Mouse (Mus musculus) small intestine, adult 10 weeks (tissue): ENCODE results near the gene Tgm1. TPM values are rescaled to one million over a fixed set of nuclear protein-coding genes. Genes with fewer than 3 reads are reported as not detected.

Experiments used
- polyA plus RNA-seq: library from polyadenylated mRNA; stranded (reverse); fragments of 350-450 nt; fragmentation: Illumina TruSeq; extraction: RNeasy Lipid Tissue Mini Kit (QIAGEN cat#74804); gene quantifications from one replicate; pipeline ENCODE4 v1.2.3, GENCODE M21; 2014; ENCODE audit warnings: low replicate concordance

Gene Tgm1
- polyA plus RNA-seq, result not detected

DNA sequence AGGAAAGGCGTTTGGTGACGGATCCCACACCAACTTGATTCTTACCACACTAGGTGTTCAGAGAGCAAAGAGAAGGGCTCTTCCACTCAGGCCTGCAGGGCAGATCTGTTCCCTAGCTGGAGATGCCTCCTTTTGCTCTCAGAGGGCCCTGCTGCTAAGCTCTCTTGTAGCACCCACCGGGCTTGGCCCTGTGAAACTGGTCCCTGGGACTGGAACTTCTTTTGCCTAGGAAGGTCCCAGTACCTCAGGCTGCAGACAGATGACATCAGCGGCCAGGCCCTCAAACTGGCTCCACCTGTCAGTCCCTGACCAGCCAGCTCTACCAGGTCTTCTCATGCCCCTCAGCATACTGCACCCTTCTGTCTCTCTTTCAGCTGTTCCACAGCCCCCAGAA lies at the start of gene Tgm1:
Gene Tgm1, minus strand, starts transcription at position 198 of the 394 bp plus-strand sequence.

DNA sequence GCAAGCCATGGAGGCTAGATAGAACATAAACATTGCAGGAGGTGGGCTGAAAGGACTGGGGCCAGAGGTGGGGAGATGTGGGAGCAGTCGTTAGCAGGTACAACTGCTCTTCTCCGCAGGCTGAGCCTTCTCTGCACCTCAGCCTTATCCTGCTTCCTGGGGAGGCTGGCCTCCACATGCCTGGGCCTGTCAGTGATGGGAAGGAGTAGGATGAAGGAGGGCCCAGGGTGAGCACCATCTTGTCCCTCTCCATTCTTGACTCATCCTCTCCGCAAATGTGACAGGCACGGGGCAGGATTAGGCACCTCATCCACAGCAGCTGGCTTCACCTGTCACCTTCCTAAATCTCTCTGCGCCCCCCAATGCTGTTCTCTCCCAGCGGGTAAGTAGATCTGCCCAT lies 47.4 kb upstream of the Tgm1 start, which contains the start of gene Ltb4r2:
Gene Ltb4r2, plus strand, starts transcription at position 266 of the 400 bp plus-strand sequence.

DNA sequence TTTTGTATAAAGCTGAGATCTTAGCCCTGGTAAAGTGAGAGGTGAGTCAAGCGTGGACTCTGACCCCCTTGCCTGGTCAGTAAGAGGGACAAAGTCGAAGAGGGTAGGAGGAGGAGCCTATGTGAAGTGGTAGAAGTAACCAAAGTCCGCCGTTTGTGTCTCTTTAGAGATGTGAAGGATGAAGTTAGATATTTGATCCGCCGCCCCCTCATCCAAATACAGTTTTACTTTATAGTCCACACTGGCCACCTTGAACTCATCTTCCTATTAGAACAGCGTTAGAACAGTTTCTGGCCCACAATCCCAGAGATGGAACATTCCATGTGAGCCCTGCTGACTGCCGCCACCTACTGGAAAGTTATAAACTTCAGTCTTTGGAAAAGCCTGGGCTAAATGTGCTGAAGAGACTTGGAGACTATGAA lies 44.6 kb upstream of the Tgm1 start, which contains the start of gene Cideb:
Gene Cideb, minus strand, starts transcription at position 96 of the 422 bp plus-strand sequence.

DNA sequence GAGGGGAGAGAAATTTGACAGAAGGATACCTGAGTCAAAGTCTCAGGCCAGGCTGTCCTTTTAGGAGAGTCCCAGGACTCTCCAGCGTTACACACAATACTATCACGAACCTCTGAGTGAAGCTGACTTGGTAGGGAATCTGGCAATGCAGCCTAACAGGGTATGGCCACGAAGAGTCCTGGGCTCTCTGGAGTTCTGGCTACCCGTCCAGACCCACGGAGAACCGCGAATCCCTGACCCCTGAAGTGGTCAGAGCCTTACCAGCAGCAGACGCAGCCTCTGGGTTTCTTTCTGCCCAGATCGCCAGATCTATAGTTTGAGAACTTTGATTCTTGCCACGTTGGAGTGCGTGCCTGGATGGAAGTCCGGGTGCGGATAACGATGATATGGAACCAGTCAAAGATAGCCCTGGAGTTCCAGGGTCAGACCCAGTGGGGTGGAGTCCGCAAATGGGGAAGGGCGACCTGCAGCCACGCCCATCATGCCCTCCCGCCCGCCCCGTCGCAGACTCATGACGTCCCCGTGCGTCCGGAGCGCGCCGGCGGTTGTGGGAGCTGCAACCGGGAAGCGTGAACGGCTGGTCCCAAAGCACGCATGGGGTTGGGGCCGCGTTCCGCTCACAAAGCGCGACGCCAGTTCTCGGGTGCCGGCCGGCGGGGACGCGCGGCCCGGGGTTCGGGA lies 31.6 kb upstream of the Tgm1 start, which contains the start of the genes Dhrs1 and Nop9:
Gene Dhrs1, minus strand, starts transcription at position 511 of the 681 bp plus-strand sequence.
Gene Nop9, plus strand, starts transcription at position 514 of the 681 bp plus-strand sequence.

DNA sequence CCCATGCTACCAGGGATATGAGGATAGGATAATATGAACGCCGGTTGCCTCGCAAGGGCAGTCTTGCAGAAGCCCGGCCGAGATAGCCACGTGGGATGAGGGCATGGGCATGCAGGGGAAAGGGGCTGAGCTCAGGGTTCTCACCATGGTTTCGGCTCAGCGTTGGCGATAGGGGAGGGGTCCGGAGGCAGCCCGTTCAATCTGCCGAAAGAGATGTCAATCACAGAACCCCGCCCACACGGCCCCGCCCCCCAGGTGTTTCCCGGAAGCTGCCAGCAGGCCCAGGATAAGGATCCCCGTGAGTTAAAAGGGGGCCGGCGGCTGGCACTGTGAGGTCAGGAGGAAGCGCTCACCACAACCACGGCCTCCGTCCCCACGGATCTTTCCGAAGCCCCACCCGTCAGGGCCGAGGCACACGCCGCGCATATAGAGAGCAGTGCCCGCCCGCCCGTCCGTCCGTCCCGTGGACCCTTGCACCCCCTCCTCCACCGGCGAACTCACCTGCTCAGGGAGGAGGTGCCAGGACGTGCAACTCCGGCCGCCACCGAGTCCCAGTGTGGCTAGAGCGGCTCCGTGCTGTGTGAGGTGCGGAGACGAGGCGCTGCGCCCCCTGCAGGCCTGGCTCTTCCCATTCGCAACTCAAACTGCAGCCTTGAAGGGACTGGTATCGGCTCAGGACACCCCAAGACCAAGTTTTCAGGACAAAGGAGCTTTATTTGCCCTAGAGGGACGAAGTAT lies 8.1 kb upstream of the Tgm1 start, which contains the start of gene Rabggta:
Gene Rabggta, minus strand, starts transcription at position 564 of the 738 bp plus-strand sequence.

DNA sequence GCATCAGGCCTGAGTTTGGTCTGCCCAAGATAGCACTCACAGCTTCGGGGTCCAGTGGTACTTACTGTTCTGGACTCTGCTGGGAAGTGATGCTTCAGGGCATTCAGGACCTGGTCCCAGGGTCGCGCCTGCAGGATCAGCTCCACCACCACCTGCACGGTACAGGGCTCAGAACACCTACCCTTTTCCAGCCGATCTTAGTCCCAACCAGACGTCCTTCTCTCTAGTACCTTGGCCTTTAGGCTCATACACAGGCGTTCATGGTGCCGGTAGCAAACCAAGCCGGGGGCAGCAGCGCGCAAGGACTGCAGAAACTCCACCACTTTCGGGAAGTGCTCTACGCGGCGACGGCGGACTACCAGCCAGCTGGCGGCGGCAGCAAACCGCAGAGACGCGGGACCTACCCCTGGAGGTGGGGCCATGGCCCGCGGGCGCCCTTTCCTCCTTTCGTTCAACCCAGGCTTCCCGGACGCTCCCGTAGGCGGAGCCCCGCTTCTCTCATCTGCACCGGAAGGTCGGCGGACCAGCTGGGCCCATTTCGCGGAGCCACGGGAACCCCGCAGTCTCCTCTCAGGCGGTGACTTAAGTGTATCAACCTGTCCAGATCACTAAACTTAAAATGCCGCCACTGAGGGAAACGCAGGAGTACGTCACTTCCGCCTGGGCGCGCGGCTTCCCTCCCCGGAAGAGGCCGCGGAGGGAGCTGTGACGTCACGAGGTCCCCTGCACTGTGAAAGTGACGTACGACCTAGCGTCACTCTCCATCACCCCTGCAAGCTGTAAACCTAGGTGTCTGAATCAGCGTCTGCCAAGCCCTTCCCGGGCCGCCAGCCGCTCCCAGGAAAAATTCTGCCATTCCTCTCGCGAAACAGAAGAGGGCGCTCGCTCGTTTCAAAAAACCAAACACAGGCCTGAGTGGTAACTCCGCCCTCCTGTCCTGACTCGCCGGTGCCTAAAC lies 32.3 kb downstream of the Tgm1 start, which contains the start of gene Tinf2:
Gene Tinf2, minus strand, starts transcription at position 661 of the 958 bp plus-strand sequence.

DNA sequence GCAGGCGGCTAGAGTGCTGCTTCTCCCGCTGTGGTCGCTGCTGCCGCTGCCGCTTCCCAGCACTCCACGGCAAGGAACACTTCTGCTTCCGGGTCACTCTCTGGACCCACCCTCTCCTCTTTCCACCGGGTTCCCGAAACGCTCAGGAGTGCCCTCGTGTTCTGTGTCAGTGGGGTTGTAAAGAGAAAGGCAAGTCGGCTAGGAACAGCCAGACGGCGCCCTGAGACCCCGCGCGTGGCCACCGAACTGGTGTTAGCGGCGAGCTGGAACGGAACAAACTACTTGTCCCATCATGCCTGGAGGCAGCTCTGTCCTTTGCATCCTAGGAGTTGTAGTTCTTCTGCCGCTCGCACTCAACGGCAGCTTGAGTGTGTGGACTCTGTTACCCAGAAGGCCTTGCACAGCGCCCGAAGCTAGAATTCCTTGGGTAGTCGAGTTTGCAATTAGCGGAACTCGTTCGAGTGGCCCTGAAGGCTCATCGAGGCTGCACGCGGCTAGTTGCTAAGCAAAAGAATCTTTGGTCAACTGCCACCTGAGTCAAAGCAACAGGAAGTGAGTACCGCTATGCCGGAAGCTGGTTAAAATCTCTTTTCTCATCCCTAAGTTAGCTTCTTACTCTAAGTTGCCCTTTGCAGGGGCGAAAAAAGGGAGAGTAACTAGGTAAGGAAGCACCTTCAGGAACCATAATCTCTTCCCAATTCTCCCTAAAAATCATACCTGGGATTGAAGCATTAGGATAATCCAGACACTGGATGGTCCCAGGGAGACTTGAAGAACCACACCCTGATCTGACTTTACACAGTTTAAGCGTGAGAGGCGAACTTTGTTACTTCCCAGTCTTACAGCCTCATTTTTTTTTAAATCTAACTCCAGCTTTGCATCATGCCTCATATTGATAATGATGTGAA lies 41.6 kb downstream of the Tgm1 start, which contains the start of the genes Gmpr2 and Nedd8:
Gene Gmpr2, plus strand, starts transcription at position 109 of the 908 bp plus-strand sequence.
Gene Nedd8, minus strand, starts transcription at position 292 of the 908 bp plus-strand sequence.

DNA sequence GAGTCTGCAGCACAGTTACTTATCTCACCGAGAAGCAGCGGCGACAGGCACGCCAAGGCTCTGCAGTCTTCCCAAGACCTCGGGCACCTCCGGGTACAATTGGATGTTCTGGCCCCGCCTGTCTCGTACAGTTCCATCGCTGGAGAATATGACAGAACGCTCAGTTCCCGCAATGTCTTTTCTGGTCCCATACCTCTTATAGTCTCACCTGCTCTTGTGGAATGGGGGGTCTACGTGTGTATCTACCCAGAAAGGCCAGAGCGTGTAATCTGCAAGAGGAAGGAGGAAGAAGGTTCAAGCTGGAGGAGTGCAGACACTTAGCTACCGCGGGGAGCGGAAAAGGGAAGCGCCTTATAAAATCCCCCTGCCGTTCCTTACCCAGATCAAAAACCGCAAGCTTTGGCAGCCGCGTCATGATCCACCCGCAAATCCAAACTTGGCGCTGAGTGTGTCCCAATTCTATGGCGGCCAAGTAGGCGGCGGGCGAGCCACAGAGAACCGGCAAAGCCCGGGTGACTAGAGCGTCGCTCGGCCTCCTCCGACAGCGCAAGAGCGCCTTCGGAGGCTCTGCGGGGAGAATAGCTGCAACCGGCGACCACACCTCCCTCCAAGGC lies 53.7 kb downstream of the Tgm1 start, which contains the start of gene Mdp1:
Gene Mdp1, minus strand, starts transcription at position 549 of the 614 bp plus-strand sequence.

Other genes with a start within 250 kb of the Tgm1 start
- 120 TPM for gene Dhrs4, start 235.2 kb downstream of the Tgm1 start, polyA plus RNA-seq
- not detected for gene Carmil3, start 223.3 kb downstream of the Tgm1 start, polyA plus RNA-seq
- not detected for gene Cpne6, start 203.5 kb downstream of the Tgm1 start, polyA plus RNA-seq
- not detected for gene Nrl, start 188.9 kb downstream of the Tgm1 start, polyA plus RNA-seq
- gene Pck2, start 173.7 kb downstream of the Tgm1 start, polyA plus RNA-seq, result 3.2 TPM
- gene Dcaf11, start 153.9 kb downstream of the Tgm1 start, polyA plus RNA-seq, result 15.6 TPM
- not detected for gene A730061H03Rik, start 153.5 kb downstream of the Tgm1 start, polyA plus RNA-seq
- gene Fitm1, start 138.3 kb downstream of the Tgm1 start, polyA plus RNA-seq, result not detected
- gene Psme1, start 135.8 kb downstream of the Tgm1 start, polyA plus RNA-seq, result 223 TPM
- gene Emc9, start 128.6 kb downstream of the Tgm1 start, polyA plus RNA-seq, result 10.6 TPM
- gene Psme2, start 122.8 kb downstream of the Tgm1 start, polyA plus RNA-seq, result 276 TPM
- gene Rnf31, start 122.2 kb downstream of the Tgm1 start, polyA plus RNA-seq, result 4.8 TPM
- 60.3 TPM for gene Irf9, start 110.4 kb downstream of the Tgm1 start, polyA plus RNA-seq
- gene Rec8, start 95.9 kb downstream of the Tgm1 start, polyA plus RNA-seq, result 2.0 TPM
- 1.1 TPM for gene Ipo4, start 78.0 kb downstream of the Tgm1 start, polyA plus RNA-seq
- 0.89 TPM for gene Gm49378, start 76.0 kb downstream of the Tgm1 start, polyA plus RNA-seq
- 46.5 TPM for gene Tm9sf1, start 70.1 kb downstream of the Tgm1 start, polyA plus RNA-seq
- not detected for gene Tssk4, start 63.7 kb downstream of the Tgm1 start, polyA plus RNA-seq
- 29.1 TPM for gene Mdp1, start 53.4 kb downstream of the Tgm1 start, polyA plus RNA-seq
- gene Gmpr2, start 42.0 kb downstream of the Tgm1 start, polyA plus RNA-seq, result 19.7 TPM
- gene Nedd8, start 41.8 kb downstream of the Tgm1 start, polyA plus RNA-seq, result 16.8 TPM
- 15.6 TPM for gene Tinf2, start 32.1 kb downstream of the Tgm1 start, polyA plus RNA-seq
- gene Rabggta, start 8.3 kb upstream of the Tgm1 start, polyA plus RNA-seq, result 0.33 TPM
- 110 TPM for gene Dhrs1, start 31.8 kb upstream of the Tgm1 start, polyA plus RNA-seq
- gene Nop9, start 31.8 kb upstream of the Tgm1 start, polyA plus RNA-seq, result 4.2 TPM
- gene Cideb, start 44.5 kb upstream of the Tgm1 start, polyA plus RNA-seq, result 9.8 TPM
- gene Ltb4r2, start 47.5 kb upstream of the Tgm1 start, polyA plus RNA-seq, result 3.6 TPM
- gene Ltb4r1, start 52.0 kb upstream of the Tgm1 start, polyA plus RNA-seq, result not detected
- gene Adcy4, start 70.2 kb upstream of the Tgm1 start, polyA plus RNA-seq, result 0.15 TPM
- gene Ripk3, start 74.9 kb upstream of the Tgm1 start, polyA plus RNA-seq, result 1.9 TPM
- gene Nfatc4, start 109.2 kb upstream of the Tgm1 start, polyA plus RNA-seq, result 0.52 TPM
- gene Nynrin, start 140.1 kb upstream of the Tgm1 start, polyA plus RNA-seq, result 0.15 TPM
- 0.15 TPM for gene Cbln3, start 170.5 kb upstream of the Tgm1 start, polyA plus RNA-seq
- 37.8 TPM for gene Khnyn, start 171.0 kb upstream of the Tgm1 start, polyA plus RNA-seq
- 7.4 TPM for gene Sdr39u1, start 186.4 kb upstream of the Tgm1 start, polyA plus RNA-seq
- not detected for gene Cma1, start 230.7 kb upstream of the Tgm1 start, polyA plus RNA-seq
- gene Cma2, start 237.1 kb upstream of the Tgm1 start, polyA plus RNA-seq, result not detected